Mouse (Mus musculus) CH12F3 (cell line): ENCODE data around the gene Apol7b.

Source experiments
- in situ Hi-C: fragments of 300-500 bp; cut with MboI; formaldehyde crosslinking; loops from 2 replicates; pipeline ENCODE4 v1.14.3; 2020; ENCODE audit warnings: low sequenced_read_pairs

Apol7b gene

GRCm38 (mm10) chr15:77387462-77387861 is 59.8 kb downstream of the Apol7b start:
- in situ Hi-C loops, result no loop called here

- in situ Hi-C loops, result no loop called here
Measured at GRCm38 (mm10) chr15:77384340-77385030, 62.8 kb downstream of the Apol7b start.

- in situ Hi-C loops, result no loop called here
Measured at GRCm38 (mm10) chr15:77382880-77383279, 64.4 kb downstream of the Apol7b start.

GRCm38 (mm10) chr15:77382271-77382850 is 64.9 kb downstream of the Apol7b start:
- in situ Hi-C loops, result no loop called here

GRCm38 (mm10) chr15:77381481-77381880 is 65.8 kb downstream of the Apol7b start:
- in situ Hi-C loops, result no loop called here

- in situ Hi-C loops, result no loop called here
Measured at GRCm38 (mm10) chr15:77379921-77380320, 67.4 kb downstream of the Apol7b start.

- in situ Hi-C loops, result no loop called here
Measured at GRCm38 (mm10) chr15:77377419-77377818, 69.9 kb downstream of the Apol7b start.

- in situ Hi-C loops, result no loop called here
Measured at GRCm38 (mm10) chr15:77376920-77377319, 70.4 kb downstream of the Apol7b start.
